Mouse (Mus musculus) MN1 (cell line): ENCODE results near the gene Inpp4a.

ENCODE experiments used
- DNase-seq: peaks from one replicate; pipeline ENCODE4 v3.0.0-alpha.2; 2016; ENCODE audit warnings: low spot score

Gene Inpp4a

DNA sequence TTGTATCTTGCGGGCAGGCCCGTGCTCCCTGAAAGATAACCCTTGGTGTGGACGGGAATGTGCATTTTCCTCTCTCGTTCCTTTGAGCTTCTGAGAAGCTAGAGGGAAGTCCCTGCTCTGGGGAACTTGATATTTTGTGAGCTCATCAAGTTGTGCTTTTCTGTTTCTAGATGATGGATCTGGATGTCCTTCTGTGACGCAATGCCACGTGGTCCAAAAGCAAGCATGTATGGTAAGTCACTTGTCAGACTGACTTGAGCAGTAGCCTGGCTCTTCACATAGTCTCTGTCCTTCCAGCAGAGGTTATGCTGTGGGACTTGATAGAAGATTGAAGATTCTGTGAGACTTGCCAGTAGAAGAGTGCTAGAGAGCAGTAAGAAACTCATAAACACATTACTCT lies 57.5 kb downstream of the Inpp4a start:
- DNase-seq, result no peak

DNA sequence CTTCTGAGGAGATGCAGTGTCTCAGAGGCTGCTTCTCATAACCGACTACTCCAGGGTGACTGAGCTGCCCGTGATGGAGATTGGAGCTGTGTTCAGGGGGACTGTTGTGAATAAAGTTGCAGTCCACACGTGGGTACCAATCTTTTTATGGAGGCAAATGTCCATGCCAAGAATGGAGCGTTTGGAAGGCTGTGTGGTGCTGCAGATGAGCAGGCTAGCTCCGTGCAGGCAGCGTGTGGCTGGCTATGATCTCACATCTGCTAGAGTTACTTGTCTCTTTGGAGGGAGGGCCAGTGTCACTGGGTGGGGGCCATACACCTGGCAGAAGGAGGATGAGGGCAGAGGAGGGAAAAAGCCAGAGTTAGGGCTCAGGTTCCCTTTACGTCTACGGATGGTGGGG lies 59.0 kb downstream of the Inpp4a start:
- no peak for DNase-seq

DNA sequence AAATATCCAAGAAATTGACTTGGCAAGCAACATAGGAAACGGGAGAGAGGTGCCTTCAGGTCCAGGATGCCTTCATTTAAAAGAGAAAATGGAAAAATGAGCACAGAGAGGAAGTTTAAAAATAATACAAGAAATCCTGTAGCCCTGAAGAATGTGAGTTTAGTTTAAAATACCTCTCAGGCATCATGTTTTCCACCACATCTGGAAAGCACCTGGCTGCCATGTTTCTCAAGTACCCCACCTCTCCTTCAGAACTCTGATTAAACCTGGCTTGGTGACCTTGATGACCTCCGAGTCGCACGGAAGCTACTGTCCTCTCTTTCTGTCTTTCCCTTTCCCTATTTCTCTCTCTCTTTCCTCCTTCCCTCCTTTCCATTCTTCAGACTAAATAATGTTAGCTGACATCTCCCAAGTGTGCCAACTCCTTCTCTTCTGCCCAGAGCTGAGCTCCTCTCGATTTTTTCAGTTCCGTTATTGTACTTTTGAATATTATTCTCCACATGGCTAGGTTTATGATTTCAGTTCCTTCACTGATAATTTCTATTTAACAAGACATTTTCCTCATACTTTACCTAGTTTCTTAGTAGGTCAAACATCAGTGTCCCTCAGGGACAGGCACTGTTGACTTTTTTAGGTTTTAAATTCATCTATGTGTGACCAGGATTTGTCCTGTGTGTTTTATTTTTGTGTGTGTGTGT lies 59.9 kb downstream of the Inpp4a start:
- no peak for DNase-seq

DNA sequence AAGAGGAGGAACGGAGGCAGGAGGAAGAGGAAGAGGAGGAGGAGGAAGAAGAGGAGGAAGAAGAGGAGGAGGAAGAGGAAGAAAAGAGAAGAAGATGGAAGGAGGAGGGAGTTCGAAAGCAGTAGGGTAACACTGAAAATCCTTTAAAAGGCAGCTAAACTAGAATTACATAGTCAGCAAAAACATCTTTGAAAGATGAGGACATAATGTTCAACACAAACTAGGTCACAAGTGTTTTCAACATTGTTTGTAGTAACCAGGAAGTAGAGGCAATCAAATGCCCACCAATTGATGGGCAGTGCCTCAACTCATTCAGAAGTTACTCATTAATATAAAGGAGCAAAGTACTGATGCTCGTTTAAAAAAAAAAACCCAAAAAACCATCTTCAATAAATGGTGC lies 61.1 kb downstream of the Inpp4a start:
- DNase-seq, result no peak

DNA sequence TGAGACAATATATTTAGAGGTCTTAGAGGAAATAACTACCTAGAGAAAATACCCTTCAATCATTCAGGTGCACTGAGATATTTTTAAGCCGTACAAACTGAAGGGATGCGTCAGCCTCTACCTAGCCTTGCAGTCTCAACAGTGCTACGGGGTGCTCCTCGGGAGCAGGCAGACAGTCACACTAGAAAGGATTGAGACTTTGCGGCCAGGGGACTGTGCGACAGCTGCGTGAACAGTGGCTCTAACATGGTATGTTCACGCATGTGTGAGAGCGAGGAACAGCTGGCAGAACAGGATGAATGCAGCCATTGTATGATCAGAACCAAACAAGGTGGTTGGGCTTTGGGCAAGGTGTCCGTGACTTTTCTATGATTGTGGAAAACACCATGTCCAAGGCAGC lies 63.1 kb downstream of the Inpp4a start:
- DNase-seq, result no peak

DNA sequence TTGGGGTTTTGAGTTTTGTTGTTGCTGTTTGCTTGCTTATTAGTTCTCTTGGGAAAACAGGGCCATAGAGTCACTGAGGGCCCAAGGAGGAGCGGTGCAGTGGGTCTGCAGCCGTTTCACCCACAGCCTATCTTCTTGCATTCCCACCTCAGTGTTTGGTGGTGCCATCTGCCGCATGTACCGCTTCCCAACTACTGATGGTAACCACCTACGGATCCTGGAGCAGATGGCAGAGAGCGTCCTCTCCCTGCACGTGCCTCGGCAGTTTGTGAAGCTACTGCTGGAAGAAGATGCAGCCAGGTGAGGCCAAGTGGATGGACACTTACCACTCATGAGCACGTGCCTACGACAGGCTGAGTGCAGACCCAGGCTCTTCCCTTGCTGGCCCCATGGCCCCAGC lies 68.5 kb downstream of the Inpp4a start:
- DNase-seq, result no peak

DNA sequence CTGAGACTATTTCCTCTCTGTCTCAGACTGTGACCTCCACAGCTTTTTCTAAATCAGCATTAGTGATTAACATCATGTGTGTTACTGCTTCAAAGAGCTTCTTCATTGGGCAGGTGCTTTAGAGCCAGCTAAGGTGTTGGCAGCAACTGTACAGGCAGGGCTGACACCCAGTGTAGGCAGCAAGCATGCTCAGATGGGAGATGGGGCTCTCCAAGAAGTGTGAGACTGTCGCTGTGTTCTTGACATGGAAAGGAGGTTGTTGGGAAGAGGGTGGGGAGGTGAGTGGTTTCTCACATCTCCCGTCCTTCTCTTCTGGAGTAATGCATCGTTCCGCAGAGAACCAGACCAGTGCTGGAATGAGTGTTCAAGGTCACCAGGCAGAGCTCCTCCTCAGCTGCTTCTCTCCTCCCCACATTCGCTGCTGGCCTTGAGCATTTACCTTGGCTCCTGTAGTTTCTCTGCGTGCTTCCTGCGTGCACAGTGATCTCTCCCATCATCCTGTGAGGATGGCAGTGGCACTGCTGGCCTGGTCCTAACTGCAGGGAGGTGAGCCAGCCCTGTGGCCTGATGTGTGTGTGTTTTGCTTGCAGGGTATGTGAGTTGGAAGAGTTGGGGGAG lies 69.2 kb downstream of the Inpp4a start:
- no peak for DNase-seq

DNA sequence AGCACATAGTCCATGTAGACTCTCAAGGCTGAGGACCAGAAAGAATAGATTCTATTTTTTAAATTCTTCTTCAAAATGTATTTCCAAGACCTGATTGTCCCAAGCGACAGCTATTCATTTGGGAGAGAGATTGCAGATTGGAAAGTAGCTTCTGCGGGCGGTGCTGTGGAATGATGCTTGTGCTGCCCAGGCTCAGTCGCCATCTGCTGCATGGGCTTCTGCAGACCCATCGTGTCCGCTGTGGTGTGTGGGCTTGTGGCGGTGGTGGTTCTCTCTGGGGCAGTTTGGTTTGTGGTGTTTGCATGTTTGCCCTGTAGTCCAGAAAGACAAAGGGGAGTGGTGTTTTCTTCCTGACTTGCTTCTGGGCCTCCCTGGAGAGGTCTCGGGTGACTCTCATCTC lies 76.5 kb downstream of the Inpp4a start:
- no peak for DNase-seq

DNA sequence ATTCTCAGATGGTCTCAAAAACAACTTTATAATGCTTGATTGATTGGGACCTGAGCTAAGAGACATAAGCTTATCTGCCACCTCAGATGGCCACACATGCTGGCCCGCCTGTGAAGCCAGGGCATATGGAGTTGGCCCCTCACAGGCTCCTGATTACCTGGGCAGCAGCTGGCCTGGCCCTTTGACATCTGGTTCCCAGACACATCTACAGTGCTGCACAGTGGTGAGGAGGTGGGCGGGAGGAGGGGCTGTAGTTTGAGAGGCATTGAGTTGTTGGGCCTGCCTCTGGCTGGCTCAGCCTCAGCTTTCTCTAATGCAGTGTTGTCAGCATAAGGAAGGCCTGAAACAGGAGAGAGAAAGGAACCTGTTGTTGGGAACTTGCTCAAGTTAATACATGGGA lies 77.1 kb downstream of the Inpp4a start:
- DNase-seq, result no peak

DNA sequence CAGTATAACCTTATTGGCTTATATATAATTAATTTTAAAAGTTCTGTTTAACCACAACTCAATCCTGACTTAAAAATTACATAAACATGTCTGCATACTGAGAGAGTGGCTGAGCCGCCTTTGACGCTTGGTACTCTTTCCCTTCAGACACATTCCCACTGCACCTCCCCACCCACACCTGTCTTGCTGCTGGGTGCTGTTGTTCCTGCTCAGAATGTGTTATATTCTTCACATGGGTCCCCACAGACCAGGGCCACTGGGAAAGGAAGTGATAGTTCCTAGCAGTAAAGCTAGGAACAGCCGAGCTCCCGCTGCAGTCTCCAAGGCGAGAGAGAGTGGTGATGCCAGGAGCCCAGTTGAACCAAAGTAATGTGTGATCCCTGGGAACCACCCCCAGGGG lies 78.4 kb downstream of the Inpp4a start:
- no peak for DNase-seq

DNA sequence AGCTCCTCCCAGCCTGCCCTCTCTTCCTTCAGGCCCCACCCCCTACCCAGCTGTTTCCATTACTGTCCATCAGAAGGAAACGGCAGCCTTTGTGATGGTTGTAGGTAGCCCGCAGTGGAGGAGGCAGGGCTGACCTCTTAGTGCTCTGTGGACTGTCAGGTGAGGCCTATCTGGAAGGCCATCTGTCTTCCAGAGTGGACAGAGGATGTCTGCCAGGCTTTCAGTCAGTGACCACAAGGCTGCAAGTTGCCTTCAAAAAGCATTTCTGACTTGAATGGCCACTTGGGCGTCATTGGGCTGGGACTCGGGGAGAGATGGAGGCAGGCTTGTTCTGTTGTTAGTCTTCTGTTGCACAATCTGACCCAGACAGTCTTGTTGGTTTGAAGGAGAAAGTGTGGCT lies 79.9 kb downstream of the Inpp4a start:
- DNase-seq, result no peak

DNA sequence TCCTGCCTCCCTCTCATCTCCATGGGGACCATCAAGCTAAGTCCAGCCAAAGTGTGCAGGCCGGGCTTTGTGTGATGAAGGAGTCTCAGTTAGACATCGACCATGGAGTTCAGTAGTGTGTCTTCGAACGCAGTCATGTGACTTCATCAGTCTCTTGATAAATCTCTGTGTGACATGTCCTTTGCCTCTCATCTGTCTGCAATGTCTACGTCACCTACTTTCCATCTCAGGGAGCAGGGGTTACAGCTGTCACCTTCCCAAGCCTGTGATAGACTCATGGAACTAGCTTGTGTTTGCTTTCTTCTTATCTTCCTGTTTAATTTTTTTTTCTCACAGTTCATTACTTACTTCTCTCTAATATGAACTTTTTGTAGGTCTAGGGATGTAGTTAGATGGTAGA lies 81.2 kb downstream of the Inpp4a start:
- no peak for DNase-seq

DNA sequence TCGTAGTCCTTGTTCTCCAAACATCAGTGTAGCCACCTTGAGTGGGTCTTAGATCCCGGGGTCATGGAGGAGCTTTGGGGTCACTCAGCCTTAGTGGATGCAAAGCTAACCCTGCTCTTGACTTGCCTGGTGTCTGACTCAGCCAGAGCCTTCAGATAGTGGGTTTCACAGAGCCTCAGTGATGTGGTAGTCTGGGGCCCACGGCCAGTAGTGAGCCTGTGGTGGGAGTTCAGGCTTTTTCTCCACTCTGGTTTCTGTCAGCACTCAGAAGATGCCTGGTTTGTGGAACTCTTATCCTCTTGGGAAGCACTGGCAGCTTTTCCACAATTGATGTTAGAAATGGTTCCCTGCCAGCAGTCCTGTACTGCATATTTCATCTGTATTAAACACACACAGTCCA lies 84.6 kb downstream of the Inpp4a start:
- DNase-seq, result peak; percentile 79

DNA sequence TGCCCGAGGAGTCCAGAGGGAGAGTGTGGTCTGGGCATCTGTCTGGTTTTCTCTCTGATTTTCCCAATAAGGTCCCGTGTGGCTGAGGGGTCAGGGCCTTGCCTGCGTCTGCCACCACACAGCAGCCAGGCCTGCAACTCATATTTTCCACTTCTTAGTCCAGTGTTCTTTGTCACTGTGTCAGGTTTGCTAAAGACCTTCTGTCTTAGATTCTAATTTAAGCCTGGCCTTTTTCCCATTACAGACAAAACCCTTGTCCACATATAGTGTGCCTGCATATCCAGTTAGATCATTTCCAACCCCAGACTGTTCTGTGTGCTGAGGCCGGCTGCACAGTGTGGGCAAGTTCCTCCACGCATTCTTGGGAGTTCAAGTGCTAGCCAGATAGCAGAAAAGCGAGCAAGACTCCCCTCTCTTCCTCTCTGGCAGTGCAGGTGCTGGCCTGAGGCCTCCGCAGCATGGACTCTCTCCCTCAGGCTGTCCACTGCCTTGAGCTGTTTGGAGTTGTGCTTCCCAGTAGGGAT lies 86.8 kb downstream of the Inpp4a start:
- peak; percentile 46 for DNase-seq

DNA sequence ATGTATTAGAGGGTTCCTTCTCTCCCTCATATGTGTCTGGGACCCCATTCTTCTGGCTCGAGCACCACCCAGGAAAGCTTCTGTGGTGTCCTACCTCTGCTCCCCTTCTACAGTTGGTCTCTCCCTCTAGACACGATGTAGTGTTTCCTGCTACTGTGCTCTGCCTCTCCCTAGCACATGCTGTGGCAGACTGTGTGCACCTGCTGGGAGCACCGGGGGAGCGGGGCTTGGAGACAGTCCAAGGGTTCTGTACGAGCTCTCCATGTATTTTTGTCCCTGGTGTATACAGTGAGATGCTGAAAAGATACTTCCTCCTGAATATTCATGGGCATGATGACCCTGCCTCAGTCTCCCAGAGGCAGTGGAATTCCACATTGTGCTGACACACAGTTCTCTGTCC lies 93.5 kb downstream of the Inpp4a start:
- DNase-seq, result peak; percentile 43

DNA sequence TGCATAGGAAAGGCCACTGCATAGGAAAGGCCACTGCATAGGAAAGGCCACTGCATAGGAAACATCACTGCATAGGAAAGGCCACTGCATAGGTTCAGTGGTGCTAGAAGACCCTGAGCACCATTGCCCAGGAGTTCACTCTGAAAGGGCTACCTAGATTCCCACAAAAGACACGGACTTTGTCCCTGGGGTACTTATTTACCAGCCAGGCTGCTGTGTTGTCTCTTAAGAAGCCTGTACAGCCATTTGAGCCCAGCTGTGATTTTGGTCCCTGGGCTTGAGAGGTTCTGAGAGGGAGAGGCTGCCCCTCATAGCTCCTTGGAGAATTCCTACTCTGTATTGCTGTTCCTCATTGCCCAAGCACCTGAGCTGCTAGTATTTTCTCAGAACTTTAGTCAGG lies 96.8 kb downstream of the Inpp4a start:
- no peak for DNase-seq

DNA sequence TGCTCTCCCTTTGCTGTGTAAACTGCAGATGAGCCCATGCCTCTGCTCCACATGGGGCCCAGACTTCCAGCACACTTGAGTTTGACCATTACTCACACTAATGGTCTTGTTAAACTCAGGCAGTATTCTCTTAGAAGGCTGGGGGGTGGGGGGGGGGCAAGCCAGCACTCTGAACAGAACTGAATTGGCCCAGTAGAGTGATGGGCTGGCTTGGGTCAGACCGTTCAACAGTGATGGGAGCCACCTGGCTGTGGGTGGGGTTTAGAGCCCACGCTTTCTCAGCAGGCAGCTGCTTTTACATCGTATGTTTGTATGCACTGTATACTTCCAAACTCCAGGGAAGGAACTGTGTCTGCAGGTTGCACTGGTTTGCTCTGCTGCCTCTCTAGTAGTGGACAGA lies 99.3 kb downstream of the Inpp4a start:
- DNase-seq, result no peak

DNA sequence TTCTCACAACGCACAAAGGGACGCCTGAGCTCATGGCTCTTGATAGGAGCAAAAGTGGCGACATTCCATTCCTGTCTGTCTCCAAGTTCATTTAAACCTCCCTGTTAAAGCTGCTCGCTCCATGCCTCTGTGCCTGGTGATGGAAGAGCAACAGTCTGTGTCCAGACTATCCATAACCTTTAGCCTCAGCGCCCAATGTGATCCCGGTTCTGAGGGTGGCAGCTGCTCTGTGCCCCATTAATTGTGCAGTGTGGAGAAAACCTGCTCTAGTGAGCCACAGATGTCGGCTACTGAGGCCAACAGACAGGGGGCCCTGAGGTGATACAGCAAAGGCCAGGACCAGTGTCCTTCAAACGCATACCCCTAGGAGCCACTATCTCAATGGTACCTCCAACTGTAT lies 100.1 kb downstream of the Inpp4a start:
- DNase-seq, result no peak

DNA sequence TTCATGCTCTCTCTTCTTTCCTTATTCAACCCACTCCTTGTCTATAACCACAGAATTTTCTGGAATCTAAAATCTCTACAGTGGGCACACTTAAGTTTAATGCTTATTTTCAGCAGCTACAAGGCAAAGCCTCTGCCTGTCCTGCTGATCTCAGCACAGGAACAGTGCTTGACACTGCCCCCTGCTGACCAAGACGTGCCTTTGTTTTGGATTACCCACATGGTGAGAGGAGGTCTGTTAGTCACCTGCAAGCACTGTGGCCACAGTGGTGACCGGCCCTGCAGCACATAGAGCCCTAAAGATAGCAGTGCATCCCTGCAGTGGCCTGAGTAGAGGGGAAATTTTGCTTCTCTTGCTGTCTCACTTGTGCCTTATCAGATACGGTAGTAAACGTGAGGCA lies 102.0 kb downstream of the Inpp4a start:
- DNase-seq, result peak; percentile 72

DNA sequence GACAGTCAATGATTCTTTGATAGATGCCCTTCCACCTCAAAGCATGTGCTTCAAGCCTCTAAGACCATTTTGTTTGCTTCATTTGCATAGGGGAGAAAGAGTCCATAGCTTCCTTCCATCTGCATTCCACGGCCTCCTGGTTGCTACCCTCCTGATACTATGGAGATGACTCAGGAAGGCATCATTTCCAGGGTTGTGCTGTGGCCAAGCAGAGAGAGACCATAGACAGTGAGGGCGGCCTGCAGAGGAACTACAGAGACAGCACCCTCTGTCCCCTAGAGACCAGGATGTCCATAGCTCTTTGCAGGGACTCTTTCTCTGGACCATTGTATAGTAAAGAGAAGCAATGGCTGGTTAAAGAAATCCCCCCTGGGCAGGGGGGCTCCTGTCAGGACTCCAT lies 105.5 kb downstream of the Inpp4a start:
- DNase-seq, result no peak

DNA sequence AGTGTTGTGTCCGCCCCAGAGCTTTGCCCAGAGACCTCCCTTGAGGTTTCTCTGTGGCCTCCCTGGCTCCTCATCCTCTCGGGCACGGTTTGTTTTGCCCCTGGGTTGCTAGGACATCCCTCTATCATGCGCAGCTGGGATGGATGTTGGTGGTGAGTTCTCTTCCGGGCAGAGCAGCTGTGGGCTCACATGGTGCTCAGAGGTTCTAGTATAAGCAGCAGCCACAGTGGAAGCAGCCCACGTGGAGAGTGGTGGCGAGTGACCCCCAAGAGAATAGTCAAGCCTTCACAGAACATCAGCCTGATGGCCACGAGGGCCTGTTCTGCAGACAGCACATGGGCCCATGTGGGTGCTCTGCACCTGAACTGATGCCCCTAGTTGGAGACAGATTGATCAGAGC lies 107.6 kb downstream of the Inpp4a start:
- no peak for DNase-seq

DNA sequence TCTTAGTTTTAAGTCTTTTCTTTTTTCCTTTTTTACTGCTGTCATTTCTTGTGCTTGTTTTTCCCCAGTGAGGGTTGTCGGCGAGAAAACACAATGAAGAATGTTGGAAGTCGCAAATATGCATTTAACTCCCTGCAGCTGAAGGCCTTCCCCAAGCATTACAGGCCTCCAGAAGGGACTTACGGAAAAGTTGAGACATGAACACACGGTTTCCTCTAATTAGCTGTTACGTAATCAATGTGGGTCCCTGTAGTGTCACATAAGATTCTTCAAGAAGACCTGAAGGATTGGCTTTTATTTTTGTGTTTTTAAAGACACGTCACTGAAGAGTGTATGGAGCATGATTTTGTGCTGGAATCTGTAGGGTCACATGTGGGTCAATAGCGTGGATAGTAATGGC lies 108.4 kb downstream of the Inpp4a start:
- DNase-seq, result no peak

DNA sequence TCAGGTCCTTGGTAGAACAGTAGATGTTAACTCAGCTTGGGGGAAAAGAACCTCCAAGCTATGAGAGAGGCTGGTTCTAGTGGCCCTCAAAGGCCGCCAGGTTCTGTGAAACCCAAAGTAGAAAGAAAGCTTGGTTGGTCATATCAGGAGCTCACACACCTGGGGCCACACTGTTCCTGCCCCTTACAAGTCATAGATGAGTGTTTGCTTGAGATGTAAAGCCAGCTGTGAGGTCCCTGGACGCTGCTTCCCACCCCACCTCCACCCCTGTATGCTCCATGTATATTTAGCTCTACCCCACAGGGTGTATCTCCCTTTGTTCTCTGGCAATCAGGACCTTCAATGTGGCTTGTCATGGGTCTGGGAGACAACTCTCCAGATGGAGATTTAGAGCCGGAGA lies 109.0 kb downstream of the Inpp4a start:
- DNase-seq, result no peak

DNA sequence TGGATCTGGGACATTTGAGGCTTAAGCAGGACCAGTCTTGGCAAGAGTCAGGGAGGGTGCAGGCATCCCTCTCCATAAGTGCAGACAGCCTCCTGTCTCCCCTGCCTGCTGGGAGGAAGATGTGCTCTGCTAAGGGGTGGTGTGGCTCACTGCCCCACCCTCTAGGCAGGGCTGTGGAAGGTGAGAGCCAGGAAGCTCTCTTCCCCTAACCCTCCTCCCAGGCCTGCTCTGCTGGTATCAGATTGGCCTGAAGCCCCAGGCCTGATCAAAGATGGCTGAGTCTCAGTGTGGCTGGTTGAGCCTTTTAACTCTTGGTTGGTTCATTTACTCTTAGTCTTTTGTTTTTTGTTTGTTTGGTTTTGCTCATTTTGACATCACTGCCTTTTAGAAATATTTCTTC lies 110.0 kb downstream of the Inpp4a start:
- peak; percentile 77 for DNase-seq
